Mouse (Mus musculus) stomach, postnatal 0 days (tissue): ENCODE measurements around the gene Cdk13.

Source experiments
- CTCF ChIP-seq: IDR thresholded peaks from 2 replicates; pipeline ENCODE4 v1.5.1; 2016; ENCODE audit warnings: antibody characterized with exemption, low read depth, mild to moderate bottlenecking, moderate library complexity
- EP300 ChIP-seq: optimal IDR thresholded peaks from 2 replicates; pipeline ENCODE3; 2016; ENCODE audit warnings: antibody characterized with exemption

GRCm38 (mm10) chr13:17695898-17696580 lies 108.9 kb downstream of the Cdk13 start:
- TF ChIP-seq EP300 (no peak), CTCF (no peak)
